Comparison of ENCODE assay signal across 8 mouse cellular contexts in the genomic region with DNA sequence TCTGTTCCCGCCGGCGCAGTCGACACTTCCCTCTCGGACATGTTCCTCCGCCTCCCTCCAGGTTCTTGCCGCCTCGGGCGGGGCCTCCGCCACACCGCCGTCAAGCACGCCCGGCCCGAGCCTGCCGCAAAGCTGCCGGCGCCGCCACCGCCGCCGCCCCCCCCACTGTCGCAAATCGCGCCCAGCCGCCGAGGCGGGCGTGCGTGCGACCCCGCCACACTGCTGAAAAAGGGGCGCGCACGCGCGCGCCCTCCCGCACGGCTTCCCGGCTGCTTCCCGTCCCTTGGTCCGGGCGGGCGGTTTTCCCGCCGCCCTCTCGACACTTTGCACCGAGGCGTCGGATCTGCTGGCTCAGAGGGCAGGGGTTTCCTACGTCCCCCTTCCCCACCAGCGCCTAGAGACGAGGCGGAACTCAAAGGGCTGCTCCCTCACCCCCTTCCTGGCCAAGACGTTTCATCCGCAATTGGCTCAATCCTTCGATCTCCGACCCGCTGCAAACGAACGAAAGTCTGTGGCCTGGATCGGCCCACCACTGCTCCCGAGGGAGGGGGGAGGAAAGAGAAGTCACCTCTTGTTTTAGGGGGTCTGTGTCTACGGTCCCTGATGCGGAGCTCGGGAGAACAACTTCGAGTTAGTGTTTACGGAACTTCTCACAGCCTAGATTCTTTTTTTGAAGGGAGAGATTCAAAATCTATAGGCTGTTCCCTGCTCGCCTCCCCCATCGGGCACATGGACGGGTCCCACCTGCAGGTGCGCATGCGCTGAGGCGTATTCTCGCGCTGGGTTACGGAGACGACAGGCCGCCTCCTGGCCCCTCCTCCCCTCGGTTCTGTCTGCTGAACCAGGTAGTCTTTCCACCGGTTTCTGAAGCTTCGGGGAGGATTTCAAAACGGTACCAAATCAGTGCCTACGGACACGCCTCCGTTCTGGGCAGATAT. TPM values are rescaled to one million over a fixed set of nuclear protein-coding genes. Genes with fewer than 3 reads are reported as not detected.
DNase-seq lines count a peak whose midpoint lies in the region; ATAC-seq lines count a peak whose summit lies in the region.

A gene (minus strand): TSS at position 499 of the 938 bp plus-strand sequence.

- H3K4me1 ChIP-seq in hindbrain, embryonic 12.5 days = peaks cover 14% of the 10 kb centered on the region

- peak; percentile 93 for ATAC-seq in hindbrain, embryonic 12.5 days (ENCODE audit: low FRiP score)

- H3K27ac ChIP-seq in hindbrain, embryonic 12.5 days = peak within 1 kb of the TSS; percentile 99

- peak; percentile 97 for DNase-seq in Muller cell, postnatal 12 days (ENCODE audit: inconsistent ontology term)
- DNase-seq in cerebellum, adult 9-11 months = peak; percentile 96
- peak; percentile 89 to 93 for DNase-seq in frontal cortex, postnatal 10 days (ENCODE audit: low spot score in 2 of 2)
- DNase-seq in layer of hippocampus, postnatal 14 days (ENCODE audit: low spot score in 2 of 2) = peak; percentile 94 to 96
- DNase-seq in lung, postnatal 14 days = peak; percentile 95
- peak; percentile 94 for DNase-seq in retina, adult 2 months (ENCODE audit: low read depth, low spot score)
- peak; percentile 93 to 96 for DNase-seq in thymus, postnatal 36 days

- H3K9me3 ChIP-seq in hindbrain, embryonic 12.5 days (replicated peaks) = no peaks in the 10 kb centered on the region

- H3K4me2 ChIP-seq in hindbrain, embryonic 12.5 days (replicated peaks) = peak within 1 kb of the TSS; percentile 58

- WGBS in hindbrain, embryonic 12.5 days = under 1% methylated on average over 73 of the region's 87 CpGs

- peak within 1 kb of the TSS; percentile 67 for H3K4me3 ChIP-seq in hindbrain, embryonic 12.5 days

- peak within 1 kb of the TSS; percentile 80 for H3K9ac ChIP-seq in hindbrain, embryonic 12.5 days

- H3K36me3 ChIP-seq in hindbrain, embryonic 12.5 days = peaks cover 8% of the 10 kb centered on the region

- H3K27me3 ChIP-seq in hindbrain, embryonic 12.5 days = no peaks in the 10 kb centered on the region

RNA-seq across cellular contexts. Expression of the gene that starts here (rescaled TPM):
- 69.1 and 69.7 TPM in 2 replicates for polyA plus RNA-seq in hindbrain, embryonic 12.5 days (2016; fragmentation: Nextera tagmentation; extraction: Ambion mirVana)
- total RNA-seq in layer of hippocampus, postnatal 14 days (2021) = 10 to 100 TPM; 31.2 to 33.3 TPM

Comparison
In these comparisons a context has a peak if more than half of its experiments do, and no peak if none do; other contexts are left out.
1. Peak in every context shown above with its lines: DNase-seq, ATAC-seq, H3K4me3 ChIP-seq and H3K27ac ChIP-seq.